Mouse (Mus musculus) T-helper 17 cell (primary cell): ENCODE data around the gene Hoxa9.

Experiments
- in situ Hi-C, 2 experiments: fragments of 300-600 bp; cut with MboI, MseI; formaldehyde crosslinking; loops; 1 replicate in 1 of 2; 2 replicates in 1 of 2; pipeline ENCODE4 v1.15.1; 2025; ENCODE audit warnings: high pct_unique_total_duplicates in 2 of 2

The Hoxa9 gene

GRCm38 (mm10) chr6:52230516-52231165 lies at the start of gene Hoxa9:
TSS of gene Hoxa9 (minus strand) at chr6:52231089.
- in situ Hi-C loops: no loop called here

- in situ Hi-C loops: no loop called here
Measured at GRCm38 (mm10) chr6:52276920-52277319, 46.0 kb upstream of the Hoxa9 start.

- in situ Hi-C loops: no loop called here
Measured at GRCm38 (mm10) chr6:52276382-52276781, 45.5 kb upstream of the Hoxa9 start.

DNA sequence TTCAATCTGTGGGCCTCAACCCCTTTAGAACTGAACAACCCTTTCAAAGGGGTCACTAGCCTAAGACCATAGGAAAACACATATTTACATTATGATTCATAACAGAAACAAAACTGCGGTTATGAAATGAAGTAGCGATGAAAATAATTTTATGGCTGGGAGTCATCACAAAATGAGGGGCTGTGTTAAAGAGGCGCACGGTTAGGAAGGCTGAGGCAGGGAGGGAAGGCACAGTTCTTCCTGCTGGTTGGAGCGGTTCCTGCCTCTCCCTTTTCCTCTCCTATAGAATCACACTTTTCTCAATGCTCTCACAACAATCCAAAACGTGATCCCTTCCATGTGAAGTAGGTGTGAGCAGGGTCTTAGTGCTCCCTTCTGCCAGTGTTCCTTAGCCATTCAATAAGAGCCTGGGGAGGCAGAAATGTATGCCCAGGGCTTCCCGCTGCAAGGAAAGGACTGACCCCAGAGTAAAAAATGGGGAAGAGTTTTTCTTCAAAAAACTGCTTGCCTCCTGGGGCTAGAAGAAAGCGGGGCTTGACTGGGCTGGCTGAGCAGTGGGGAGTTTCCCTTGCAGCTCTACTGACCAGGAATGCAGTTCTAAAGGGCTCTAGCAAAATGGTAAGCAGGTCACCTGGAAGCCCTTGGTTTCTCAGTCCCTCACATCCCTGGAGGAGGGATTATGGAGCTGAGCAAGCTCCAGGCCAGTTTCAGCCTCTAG lies 44.8 kb upstream of the Hoxa9 start:
- in situ Hi-C loops: no loop called here

DNA sequence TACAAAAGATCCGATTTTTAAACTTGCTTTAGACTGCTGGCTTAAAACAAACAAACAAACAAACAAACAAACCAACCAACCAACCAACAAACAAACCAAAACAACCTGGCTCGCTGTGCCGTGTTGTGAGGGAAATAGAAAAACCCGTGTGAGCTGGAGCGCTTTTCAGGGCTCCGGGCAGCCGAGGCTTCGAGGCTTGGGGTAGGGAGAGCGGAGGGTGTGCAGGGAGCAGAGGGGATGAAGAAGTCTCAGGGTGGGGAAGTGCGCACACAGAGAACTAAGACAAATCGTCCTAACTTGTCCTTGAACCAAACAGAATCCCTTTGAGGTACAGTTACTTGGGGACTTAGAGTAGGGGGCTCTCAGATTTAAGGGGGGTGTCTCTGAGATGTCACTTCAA lies 43.7 kb upstream of the Hoxa9 start:
- in situ Hi-C loops: loop anchor here (25.0 kb wide), 2 partner anchors 313 to 563 kb away; no protein-coding TSS in a partner anchor

- in situ Hi-C loops: loop anchor here (25.0 kb wide), 2 partner anchors 314 to 564 kb away; no protein-coding TSS in a partner anchor
Measured at GRCm38 (mm10) chr6:52273656-52274280, 42.9 kb upstream of the Hoxa9 start.

DNA sequence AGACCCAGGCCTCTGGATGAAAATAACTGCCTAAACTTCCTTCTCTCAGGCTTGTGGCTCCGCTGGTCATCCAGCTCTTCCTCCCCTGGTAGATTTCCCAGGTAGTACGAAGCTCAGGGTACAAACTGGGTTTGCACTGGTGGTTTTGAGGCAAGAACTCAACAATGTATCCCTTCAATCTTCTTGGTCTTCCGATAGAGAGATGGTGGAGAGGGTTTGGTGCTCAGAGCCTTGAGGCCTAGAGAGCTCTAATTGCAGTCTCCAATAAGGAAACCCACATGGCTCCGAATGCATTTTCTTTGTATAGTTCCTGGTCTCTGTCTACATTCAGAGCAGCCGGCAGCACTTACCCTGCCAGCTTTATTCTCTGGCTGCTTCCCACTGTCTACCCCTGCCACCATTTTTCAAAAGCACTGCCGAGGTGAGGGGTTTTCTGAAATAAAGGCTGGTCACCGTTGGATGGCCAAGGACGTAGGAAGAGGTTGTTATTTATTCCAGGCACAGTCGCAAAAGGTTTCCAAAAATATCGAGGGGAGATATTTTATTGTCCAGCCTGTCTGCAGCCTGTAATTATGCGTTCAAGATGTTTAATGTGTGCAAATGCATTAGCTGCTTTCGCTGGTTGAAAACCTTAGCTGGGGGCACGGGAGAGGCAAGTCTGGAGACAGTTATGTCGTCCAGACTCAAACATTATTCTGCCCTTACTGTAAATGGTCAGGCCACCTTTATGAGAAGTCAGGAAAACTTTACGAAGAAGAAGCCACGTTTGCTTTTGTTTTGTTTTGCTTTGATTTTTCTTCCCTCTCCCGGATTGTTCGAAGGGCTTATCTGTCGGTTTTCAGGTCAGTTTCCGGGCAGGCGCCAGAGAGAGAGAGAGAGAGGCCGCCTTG lies 42.1 kb upstream of the Hoxa9 start:
- in situ Hi-C loops: loop anchor here (25.0 kb wide), 2 partner anchors 314 to 564 kb away; no protein-coding TSS in a partner anchor

- in situ Hi-C loops: loop anchor here (25.0 kb wide), 2 partner anchors 317 to 567 kb away; no protein-coding TSS in a partner anchor
Measured at GRCm38 (mm10) chr6:52270494-52271480, 39.9 kb upstream of the Hoxa9 start.

- in situ Hi-C loops: loop anchor here (10.0 to 25.0 kb wide), 3 partner anchors 319 to 656 kb away; no protein-coding TSS in a partner anchor
Measured at GRCm38 (mm10) chr6:52268756-52269155, 37.9 kb upstream of the Hoxa9 start.

GRCm38 (mm10) chr6:52268341-52268740 lies 37.5 kb upstream of the Hoxa9 start:
- in situ Hi-C loops: loop anchor here (10.0 to 25.0 kb wide), 3 partner anchors 319 to 656 kb away; no protein-coding TSS in a partner anchor

DNA sequence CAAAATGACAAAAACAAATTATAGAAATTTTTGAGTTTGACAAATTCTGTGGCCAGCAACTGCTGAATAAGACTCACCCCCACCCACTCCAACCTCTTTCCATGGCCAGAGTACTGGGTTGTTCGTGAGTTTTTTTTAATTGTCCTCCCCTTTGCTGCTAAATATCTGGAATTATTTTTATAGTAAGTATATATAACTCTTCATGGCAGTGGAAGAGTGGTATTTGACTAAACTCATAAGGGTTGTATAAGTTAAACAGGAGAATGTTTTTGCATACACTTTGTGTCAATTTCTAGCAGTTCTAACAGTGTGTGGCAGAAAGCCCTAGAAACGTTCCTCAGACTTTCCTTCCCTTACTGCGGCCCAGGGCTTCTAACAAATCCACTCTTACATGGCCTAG lies 36.8 kb upstream of the Hoxa9 start:
- in situ Hi-C loops: loop anchor here (10.0 to 25.0 kb wide), 3 partner anchors 320 to 657 kb away; no protein-coding TSS in a partner anchor

DNA sequence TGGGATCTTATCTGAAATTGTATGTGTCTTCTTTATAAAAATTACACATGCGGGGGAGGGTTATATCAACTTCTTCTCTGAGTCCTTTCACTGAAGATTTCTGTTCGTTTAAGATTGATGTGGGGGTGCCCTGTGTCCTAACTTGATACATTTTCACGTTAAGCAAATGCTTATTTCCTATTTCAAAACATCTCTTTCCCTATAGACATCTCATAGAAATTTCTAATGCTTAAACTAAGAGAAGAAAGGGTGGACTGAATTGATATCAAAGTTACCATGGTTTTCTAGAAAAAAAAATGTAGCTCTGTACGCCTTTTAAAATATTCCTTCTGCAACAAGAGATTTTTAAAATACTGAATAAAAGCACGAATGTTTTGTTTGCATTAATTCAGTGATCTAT lies 36.3 kb upstream of the Hoxa9 start:
- in situ Hi-C loops: loop anchor here (10.0 to 25.0 kb wide), 3 partner anchors 320 to 658 kb away; no protein-coding TSS in a partner anchor

- in situ Hi-C loops: loop anchor here (10.0 to 25.0 kb wide), 3 partner anchors 321 to 658 kb away; no protein-coding TSS in a partner anchor
Measured at GRCm38 (mm10) chr6:52266666-52266985, 35.7 kb upstream of the Hoxa9 start.

DNA sequence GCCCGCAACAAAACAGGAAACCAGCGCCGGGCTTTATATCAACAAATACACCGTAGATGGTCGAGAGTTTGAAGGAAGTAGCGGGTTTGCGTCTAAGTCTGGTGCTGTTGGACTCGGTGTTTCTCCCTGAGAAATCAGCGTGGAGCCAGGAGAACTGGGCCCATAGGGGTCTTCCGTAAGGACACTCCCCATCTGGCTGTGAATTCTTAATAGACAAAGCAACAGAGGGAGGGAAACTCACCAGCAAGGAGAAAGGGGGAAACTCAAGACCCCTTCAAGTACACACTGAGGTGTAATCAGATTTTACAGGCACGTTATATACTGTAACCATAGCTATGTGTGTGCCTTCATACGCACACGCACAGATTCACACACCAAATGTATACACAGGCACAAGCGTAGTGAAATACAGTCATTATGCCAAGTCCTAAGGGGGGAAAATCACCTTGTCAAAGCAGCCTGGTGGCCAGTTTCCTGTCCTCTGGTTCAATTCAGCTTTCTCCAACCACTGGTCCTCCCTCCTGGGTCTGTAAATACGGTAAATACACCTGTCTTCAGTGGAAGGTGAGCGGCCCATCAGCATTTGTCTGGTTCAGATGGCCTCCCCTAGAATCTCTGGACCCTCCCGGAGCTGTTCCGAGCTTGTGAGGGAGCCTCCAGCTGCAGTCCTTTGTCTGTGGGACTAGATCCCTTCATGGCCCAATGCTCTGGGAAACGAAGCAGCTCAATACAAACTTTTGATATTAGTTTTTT lies 35.2 kb upstream of the Hoxa9 start:
- in situ Hi-C loops: loop anchor here (10.0 to 25.0 kb wide), 3 partner anchors 321 to 659 kb away; no protein-coding TSS in a partner anchor

DNA sequence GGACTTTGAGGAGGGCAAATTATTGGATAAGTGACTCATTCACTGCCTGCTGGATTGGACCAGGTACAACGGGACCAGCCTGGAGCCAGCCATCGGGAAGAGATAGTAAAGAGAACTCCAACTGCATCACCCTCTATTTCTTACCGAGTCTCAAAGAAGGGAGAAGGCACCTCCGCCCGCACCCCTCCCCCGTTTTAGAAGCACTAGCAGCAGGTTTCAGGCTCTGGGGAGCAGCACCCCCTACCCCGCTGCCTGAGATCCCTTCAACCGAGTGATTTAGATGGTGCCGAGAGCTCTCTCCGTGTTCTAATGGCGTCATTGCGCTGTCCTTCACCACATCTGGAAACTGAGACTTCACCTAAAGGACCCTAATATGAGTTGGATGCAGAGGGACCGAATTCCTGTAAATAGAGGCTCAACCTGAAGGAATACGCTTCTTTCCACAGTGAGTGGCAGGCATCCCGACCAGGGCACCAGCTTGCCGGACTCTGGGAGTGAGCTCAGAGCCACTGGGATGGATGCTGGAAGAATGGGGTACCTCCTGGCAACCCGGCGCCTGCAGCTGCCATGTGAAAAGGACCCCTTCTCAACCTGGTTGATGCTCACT lies 34.5 kb upstream of the Hoxa9 start:
- in situ Hi-C loops: loop anchor here (10.0 to 25.0 kb wide), 3 partner anchors 322 to 659 kb away; no protein-coding TSS in a partner anchor

DNA sequence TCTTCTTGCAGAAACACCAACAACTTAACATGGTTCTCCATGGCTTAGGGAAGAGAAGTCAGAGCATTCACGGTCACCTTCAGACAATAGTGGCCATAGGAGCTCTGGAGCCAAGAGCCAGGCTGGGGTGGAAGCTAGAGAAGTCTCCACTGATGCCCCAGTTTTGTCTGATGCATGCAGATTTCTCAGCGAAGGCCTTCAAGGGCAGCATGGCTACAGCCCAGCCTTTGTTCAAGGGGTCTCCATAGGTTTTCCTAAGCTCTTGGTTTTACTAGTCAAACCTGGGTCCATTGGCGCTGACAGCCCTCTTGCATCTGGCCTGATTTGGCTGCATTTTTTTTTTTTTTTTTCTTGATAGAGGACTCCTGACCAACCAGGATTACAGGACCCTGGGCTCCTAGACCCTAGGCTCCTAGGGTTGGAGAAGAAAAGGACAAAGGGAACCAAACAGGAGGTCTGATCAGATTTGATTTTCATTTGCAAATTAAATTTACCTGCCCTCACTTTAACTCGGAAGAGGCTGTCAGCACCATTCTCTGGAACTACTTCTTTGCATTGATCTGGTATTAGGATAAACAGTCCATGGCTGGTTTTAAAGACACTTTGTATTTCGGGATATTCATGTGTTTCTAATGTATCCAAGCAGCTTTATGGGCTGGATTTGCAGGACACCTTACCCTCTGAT lies 33.4 kb upstream of the Hoxa9 start:
- in situ Hi-C loops: loop anchor here (5.0 to 25.0 kb wide), 4 partner anchors 43 to 661 kb away; no protein-coding TSS in a partner anchor

DNA sequence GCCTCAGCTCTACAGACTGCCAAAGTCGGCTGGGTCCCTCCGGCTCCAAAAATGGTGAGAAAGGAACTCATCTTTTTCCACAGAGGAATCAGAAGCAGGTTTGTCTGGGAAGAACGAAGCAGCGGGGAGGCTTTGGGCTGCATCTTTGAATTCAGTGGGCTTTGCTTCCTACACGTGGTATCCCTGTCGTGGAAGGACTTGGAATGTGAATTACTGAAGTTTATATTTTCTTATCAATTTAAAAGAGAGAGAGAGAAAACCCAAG lies 32.4 kb upstream of the Hoxa9 start:
- in situ Hi-C loops: loop anchor here (5.0 to 25.0 kb wide), 4 partner anchors 44 to 662 kb away; no protein-coding TSS in a partner anchor
